Mouse (Mus musculus) ovary, postnatal 14 days (tissue): Measurements from ENCODE around the gene Ppp6r2.
A peak's percentile ranks its signal among the peaks of the same experiment; 100 is the strongest.

ENCODE experiments used
- DNase-seq: peaks from one replicate; pipeline ENCODE4 v3.0.0; 2022; ENCODE audit warnings: low spot score

The Ppp6r2 gene

DNA sequence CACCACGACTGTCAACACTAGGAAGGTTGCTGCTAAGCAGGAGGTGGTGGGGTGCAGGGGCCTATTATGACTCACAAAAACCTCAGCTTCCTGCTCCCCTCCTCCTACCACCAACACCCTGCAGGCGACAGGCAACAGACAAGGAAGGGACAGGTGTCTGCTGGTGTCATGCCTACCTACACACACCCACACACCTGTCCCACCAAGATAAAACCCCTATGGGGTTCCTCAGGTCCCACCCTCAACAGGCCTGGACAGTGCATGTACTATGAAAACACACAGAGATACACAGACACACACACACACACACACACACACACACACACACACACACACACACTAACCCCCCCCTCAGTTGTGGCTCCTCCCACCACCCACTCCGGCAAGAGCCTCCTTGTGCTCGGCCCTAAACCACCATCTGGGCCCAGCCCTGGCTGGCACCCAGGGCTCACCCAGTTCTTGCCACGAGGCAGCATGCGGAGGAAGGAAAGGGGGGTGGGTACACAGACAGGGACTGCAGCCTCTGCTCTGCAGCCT lies 98.7 kb downstream of the Ppp6r2 start:
- DNase-seq, result no peak

DNA sequence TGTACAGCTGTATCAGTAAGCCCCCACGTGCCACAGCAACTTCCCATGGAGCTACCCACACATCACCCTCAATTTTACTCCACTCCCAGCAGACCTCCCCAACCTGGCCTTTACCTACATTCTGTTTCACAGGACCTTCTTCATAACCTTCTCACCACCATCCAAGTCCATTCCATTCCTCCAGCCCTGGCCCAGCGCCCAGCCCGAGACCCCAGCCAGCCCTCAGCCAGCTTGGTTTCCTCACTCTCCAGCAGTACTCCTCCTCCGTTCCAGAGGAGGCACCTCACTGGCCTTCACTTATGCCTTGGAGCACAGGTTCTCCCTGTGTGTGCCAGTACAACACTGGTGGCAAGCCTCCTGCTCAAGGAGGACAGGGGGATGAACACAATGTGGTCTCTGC lies 102.0 kb downstream of the Ppp6r2 start:
- no peak for DNase-seq

DNA sequence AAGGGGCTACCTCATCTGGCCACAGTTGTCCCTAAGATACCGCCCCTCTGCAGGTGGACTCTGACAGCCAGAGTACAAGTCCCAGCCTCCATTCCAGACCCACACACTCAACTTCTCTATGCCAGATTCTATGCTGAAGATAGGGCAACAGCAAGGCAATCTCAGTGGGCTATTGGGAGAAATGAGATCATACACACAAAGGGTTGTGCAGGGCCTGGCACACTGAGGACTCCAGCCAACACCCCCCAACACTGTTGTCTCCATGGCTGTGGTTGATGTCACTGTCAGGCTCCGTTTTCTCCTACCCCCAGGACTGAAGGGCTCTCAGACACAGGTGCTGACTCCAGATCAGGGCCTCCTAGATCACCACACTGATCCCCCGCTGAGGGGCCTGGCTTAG lies 102.8 kb downstream of the Ppp6r2 start:
- no peak for DNase-seq

DNA sequence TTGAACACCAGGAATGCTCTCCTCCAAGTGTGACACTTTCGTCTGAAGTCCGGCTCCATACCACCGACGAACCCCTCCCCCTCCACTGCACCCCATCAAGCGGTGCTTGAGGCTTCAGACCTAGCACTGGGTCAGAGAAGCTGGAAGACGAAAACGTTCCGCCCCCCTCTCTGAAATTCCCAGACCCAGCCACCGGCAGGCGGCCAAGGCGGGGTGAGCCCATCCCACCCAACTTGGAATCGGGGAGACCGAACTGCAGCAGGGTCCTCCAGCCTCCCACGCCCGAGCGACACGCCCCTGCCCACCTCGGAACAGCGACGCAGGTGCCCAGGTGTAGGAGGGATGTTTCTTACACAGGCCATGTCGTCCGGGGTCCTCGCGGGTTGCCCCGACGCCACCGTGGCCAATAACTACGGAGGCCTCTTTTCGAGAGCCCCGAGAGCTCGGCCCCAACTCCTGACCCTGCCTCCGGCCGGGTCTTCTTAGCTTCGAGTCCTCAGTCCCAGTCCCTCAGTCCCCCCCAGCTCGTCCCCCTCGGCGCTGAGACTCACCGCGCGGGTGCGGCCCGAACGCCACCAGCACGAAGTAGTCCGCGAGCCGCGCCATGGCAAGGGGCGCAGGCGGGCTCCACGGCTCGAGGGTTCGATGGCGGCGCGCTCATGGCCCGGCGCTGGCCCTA lies 103.3 kb downstream of the Ppp6r2 start:
- DNase-seq, result peak; percentile 26

DNA sequence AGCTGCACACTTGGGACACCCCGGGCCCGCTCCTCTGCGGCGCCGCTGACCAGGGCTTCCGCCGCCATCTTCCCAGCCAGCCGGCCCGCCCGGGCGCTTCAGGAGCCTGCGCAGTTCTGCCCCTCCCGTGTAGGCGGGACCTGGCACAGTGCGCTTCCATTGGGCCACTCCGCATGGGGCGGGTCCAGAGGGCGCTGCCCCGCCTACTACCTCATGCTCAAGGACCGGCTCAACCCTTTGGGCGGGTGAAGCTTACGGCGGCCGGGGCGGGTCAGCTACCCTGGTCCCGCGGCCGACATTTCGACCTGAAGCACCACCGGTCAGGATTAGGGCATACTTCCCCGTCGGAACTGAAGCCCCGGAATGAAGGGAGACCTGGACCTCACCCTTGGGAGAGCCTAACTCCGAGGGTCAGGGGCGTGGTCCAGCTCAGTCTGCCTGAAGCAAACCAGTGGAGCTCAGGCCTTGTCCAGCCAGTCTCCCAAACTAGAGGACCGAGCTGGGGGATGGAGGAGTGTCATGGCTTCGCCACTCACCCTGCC lies 103.9 kb downstream of the Ppp6r2 start, which contains the start of gene Sbf1:
Sbf1 (minus strand) TSS at position 122 of the 542 bp plus-strand sequence.
- peak; percentile 93 for DNase-seq

DNA sequence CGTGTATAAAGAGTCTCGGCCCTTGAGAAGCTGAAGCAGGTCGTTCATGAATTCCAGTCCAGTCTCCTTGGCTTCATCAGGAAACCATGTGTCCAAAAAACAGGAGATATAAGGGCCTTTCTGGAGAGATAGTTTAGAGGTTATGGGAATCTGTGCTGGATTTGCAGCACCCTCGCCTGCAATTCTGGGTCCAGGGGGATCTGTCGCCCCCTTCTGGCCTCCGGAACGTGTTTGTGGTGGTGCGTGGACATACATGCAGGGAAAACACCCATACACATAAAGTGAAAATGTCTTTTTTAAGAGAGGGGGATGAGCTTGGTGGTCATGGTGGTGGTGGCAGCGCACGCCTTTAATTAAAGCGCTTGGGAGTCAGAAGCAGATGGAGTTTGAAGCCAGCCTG lies 104.8 kb downstream of the Ppp6r2 start:
- DNase-seq, result no peak

DNA sequence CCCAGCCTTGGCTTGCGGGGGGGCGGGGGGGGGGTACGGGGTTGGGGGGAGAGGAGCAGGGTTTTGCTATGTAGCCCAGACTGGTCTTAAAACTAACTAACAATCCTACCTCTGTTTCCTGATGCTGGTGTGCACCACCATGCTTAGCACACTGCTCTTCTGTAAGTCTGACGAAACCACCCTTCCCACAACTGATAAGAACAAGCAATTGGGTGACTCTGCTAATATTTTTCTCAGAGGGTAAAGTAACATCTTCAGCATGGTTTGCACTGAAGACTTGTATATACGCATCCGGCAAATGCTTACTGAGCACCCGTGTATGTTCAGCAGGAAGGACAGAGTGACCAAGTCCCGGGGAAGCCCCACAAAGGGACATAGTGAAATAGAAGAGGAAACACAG lies 109.9 kb downstream of the Ppp6r2 start:
- DNase-seq, result no peak

DNA sequence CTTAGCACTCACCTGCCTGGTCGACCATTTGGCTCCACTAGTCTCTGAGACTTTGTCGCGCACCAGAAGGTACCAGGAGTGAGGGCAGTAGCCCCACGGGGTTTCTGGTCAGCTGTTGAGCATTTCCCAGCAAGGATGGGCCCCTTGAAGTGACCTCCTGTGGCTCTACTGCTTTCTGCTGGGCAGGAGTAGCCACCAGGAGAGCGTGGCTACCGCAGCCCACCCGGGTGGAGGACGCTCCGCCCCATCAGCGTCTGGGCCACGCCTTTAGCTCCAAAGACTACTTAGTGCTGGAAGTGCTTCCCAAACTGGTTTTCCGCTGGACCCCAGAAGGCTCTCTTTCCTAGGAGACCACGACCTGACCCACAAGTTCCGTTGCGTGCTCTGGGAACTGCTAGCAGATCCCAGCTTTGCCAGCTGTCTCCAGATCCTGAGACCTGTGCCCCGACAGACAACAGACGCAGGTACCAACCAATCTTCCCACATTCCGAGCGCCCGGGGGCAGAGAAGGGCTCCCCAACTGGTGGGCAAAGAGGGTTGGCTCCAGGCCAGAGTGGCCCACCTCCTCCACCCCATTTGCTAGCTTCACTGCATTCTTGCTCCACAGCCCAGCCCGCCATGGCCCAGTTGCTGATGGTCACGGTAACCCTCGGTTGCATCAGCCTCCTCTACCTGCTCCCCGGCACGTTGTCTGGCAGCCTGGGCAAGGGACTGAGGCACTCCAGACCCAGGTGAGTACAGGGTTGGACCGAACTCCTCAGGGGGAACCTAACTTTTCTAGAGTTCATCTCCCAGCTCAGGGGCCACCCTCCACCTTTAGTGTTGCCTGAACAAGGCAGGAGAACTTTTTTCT lies 111.5 kb downstream of the Ppp6r2 start, which contains the start of gene Adm2:
Adm2 (plus strand) TSS at position 51 of the 853 bp plus-strand sequence.
- DNase-seq, result no peak

DNA sequence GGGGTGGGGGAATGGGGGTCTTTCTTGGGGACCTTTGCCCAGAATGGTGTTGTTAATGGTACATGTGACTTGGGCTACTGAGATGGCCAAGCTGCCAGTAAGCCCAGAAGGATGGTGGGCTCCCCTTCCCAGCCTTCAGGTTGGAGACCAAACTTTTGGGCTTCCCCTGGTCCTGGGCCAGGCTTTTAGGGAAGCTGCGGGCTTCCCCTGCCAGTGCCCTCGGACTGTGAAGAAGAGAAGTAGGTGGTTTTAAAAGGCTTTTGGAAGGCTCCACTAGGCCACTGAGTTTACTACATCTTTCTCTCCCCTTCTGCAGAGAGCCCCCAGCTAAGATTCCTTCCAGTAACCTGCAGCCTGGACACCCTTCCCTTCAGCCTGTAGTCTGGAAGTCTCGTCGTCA lies 112.3 kb downstream of the Ppp6r2 start:
- no peak for DNase-seq

DNA sequence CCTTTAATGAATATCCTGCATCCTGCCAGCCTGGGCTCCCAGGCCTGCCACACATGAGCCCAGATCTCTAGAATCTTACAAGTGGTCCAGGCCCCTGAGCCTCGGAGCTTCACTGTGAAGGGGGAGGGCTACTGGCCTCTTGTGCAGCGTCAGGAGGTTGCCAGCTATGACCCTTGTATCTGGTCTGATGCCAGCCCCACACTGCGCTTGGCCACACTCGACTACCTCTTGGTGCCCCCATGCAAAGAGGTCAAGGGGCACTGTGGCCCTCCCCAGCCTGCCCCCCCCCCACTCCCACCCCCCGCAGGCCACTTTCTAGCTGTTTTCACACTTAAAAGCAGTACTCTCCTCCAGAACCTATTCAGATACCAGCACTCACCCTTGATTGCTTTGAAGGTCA lies 115.1 kb downstream of the Ppp6r2 start:
- no peak for DNase-seq

DNA sequence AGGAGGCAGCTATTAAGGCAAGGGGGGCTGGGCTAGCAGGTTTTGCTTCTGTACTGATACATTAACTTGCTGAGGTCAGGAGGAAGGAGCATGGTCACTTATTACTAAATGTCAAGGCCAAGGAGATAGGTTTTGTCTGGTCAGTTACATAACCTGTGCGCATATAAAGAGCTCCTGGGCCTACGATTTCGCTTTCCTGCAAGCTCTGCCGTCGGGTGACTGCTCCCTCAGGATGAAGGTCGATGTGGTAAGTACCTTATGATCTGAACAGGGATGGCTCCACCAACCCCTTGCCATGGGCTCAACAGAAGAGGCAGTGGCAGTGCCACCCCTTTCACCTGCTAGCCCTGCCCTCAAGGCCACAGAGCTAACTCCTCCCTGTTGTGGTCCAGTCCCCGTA lies 122.9 kb downstream of the Ppp6r2 start, which contains the start of gene Miox:
Miox (plus strand) TSS at position 128 of the 400 bp plus-strand sequence.
- DNase-seq, result no peak

DNA sequence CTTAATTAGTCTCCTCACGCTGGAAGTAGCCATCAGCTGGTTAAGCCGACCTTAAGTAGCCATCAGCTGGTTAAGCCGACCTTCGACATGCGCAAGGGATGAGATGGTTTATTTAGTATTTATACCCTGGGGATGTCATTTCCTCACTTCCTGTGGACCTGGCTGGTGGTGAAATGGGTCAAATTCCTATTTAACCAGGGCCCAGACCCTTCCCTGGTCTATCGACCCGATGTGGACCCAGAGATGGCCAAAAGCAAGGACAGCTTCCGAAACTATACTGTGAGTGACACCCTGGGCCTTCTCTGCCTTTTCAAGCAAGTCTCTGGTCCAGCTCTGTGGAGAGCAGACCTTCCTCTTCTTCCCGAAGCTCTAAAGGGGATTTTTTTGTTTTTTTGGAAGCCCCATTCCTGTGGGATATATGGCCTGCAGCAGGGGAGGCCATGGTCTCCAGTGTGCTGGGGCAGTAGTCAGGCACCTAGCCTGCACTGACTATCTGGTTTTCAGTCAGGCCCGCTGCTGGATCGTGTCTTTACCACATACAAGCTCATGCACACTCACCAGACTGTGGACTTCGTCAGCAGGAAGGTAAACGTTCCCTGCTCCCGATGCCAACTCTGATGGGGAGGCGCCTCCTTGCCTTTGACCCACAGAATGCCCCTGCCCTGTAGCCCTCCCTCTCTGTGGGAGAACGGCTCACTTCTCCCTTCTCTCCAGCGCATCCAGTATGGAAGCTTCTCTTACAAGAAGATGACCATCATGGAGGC lies 123.6 kb downstream of the Ppp6r2 start:
- no peak for DNase-seq

DNA sequence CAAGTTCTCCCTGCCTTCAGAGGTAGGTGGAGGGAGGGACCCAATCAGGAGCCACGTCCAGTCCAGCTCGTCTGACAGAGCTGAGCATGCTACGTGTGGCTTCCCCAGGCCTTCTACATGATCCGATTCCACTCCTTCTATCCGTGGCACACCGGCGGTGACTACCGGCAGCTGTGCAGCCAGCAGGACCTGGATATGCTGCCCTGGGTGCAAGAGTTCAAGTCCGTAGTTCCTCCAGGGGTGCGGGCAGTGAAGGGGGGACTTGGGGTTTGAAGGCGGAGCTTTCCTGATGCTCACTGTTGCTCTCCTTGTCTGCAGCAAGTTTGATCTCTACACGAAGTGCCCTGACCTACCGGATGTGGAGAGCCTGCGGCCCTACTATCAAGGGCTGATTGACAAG lies 125.1 kb downstream of the Ppp6r2 start:
- no peak for DNase-seq
